Mouse (Mus musculus) kidney, postnatal 14 days (tissue): ENCODE results near the gene Tfap4.

Experiments
- DNase-seq: peaks from one replicate; pipeline ENCODE4 v3.0.0; 2022; ENCODE audit warnings: mixed read lengths

Gene Tfap4

DNA sequence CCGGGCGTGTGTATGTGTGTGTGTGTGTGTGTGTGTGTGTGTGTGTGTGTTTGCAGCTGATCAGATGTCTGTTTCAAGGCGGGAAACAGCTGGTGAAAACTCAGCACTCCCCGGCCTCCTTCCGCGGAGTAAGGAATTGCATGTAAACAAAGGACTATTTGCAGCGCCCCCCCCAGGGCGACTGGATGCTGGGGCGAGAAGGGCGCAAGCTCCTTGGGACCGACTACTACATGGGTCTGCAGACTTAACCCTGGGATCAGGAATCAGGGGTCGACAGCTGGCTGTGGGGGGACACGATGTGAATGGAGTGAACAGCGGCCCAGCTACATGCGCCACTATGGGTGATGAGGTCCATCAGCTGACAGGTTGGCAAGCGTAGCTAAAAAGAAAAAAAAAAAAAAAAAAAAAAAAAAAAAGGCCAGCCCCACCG is at the start of gene Tfap4:
Gene Tfap4, minus strand, starts transcription at position 140 of the 430 bp plus-strand sequence.
- peak; percentile 93 for DNase-seq

DNA sequence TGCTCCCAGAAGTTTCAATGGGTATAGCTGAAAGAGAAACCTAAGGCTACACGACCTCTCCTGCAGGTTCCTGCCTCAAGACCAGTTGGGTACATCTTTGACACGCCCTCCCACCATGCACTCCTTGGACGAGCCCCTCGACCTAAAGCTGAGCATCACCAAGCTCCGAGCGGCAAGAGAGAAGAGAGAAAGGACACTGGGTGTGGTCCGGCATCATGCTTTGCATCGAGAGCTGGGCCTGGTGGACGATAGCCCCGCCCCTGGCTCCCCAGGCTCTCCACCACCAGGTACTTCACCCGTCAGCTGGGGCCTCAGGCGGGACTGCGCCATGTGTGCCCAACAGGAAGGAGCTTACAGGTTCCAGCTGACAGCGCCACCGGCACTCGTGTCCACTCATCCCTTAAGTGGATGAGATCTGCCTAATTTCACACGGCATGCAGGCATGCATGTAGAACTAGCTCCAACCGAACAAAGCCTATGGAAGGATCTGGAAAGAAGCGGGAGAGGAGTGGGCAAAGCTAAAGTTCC is 48.9 kb upstream of the Tfap4 start:
- peak; percentile 57 for DNase-seq

DNA sequence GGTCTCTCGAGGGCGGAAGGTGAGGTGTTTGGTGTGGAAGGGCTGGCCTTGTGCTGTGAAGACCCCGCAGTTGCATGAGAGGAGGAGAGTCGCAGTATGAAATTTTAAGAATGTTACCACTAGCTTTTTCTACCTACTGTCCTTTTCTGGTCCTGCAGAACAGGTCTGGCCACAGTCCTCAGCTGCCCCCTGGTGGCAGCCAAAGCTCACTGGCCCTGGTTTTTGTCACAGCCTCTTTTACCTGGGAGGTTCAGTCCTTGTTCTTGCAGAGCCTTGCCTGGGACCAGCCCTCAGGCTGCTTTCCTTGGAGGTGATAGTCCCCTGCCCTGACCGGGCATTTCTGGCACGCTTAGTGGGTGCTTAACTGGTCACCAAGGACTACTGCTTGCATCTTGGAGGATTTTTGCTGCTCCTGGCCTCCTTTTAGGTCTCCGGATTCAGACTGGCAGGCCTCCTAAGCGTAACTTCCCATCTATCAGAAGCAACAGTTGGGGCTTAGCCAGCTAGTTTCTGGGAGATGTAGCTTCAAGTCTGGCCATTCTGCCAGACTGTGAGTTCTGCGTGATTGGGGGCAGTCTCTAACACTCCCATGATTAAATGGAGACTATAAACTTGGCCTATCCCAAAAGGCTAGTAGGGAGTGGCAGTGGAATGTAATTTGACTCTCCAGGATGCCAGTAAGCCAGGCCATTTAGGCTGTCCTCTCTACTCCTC is 48.3 kb upstream of the Tfap4 start:
- peak; percentile 90 for DNase-seq

DNA sequence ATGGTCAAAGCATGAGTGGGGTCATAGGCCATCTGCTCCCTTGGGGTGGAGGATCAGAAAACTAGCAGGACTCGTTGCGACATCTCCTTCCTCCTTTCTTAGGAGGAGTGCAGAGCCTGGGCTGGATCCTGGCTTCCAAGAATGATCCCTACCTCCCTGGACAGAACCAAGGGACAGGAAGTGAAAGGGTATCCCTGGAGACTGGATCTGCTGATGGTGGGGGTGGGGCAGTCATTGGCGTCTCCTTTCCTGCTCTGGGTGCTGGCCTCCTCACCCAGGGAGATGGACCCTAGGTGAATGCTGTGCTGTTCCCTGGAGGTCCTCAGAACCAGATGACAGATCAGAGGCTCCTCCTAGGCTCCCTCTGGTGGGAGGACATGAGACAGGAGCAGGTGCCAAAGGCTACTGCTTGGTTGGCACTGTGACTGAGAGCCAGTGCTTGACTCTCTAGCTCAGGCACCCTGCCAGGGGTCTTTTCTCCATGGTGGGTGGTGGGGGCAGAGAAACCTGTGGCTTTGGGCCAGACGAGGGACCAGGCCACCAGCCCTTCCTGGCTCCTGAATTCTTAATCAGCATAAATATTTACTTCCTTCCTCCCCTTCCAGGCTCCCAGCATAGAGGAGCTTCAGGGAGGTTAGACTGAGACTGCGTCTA is 46.9 kb upstream of the Tfap4 start:
- peak; percentile 82 for DNase-seq

GRCm38 (mm10) chr16:4605514-4606131 is 46.0 kb upstream of the Tfap4 start:
- peak; percentile 52 for DNase-seq

DNA sequence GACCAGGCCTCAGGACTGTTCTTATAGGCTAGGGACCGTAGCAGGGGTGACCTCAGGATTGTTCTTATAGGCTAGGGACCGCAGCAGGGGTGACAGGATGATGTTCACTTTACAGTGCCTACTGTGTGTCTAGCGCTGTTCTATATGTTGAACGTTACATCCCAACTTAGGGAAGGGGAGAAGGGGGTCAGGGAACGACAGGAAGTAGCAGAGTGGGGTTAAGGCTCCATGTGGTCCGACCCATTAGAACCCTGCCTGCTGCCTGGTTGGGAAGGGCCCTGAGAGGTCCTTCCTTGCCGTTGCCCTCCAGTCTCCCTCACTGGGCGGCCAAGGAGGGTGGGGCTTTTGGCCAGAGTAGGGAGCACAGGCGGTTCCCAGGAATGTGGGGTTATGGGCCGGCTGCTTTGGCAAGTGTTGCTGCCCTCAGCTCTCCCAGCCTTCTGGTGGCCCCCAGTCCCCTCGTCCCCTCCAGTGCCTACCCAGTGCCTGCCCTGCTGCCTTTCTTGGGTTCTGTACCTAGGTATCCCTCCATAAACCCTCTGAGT is 44.7 kb upstream of the Tfap4 start:
- peak; percentile 72 for DNase-seq

DNA sequence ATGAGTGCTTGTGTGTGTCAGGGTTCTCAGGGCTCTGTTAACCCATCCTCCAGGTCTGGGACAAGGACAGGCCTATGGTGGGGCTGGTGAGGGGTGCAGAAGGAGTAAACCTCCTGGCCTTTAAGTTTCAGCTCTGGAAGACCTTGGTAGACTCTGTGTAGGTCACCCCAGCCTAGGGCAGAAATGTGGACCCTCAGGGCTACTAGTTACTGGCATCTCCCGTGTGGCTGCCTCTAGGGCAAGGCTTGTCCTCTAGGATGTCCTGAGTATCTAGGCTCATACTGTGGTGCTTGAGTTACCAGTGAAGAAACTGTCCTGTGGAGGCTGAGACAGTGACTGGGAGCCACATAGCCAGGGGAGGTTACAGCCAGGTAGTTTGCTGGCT is 43.8 kb upstream of the Tfap4 start:
- DNase-seq = no peak

DNA sequence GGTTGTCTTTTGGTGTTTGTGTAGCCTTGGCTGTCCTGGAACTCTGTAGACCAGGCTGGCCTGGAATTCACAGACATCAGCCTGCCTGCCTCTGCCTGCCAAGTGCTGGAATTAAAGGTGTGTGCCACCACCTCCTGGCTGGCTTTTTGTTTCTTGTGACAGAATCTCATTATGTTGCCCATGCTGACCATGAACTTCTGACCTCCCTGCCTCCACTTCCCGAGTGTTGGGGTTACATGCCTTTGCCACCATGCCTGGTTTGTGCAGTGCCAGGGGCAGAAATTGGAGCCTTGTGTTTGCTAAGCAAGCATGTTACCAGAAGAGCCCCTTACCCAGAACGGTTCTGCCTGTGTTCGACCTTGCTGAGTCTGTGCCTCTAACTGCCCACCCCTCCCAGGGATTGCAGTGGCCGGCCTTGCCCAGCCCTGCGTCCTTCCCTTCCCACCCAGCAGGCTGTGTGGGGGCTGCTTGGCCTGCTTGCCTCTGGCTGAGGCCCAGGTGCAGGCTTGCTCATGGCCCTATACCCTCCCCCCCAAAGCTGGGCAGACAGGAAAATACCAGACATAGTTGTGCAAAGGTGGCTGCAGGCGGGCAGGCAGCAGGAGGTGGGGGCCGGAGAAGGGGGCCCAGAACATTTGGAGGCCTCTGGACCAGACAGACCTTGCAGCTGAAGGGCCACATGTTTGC is 43.3 kb upstream of the Tfap4 start:
- DNase-seq = peak; percentile 91

DNA sequence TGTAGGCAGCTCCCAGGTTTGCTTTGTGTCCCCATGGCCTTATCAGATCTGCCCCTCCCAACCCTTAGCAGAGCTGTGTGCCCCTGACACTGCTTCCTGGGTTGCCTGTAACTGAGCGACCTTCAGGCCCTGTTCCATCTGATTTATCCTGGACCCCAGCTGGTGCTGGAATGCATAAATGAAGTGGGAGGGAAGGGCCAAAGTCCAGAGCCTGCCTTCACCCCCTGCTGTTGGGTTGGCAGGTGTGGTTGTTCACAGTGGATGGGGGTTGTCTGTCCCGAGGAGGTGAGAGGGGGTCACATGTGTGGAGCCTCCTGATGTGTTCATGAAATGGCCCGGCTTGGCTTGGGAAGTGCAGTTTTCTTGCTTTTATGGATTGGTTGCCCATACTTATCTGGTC is 42.5 kb upstream of the Tfap4 start:
- peak; percentile 91 for DNase-seq

- DNase-seq = peak; percentile 84
These were observed 41.2 kb upstream of the Tfap4 start for GRCm38 (mm10) chr16:4600701-4601310.

DNA sequence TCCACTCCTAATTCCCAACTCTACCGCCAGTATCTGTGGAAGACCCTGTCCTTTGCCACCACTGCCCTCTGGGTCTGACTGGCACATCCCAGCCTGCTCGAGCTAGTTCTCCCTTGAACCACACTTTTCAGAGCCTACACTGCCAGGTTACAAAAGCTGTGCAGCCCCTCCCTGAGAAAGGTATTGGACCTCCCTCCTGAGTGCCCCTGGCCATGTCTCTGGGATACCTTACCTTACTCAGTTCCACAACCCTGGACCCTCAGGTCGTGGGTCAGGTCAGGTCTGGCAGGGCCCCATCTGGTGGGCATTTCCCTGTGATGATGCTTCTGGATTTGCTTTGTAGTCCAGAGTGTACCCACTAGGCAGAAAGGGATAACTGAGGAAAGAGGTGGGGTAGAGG is 40.0 kb upstream of the Tfap4 start:
- DNase-seq = no peak

GRCm38 (mm10) chr16:4598891-4599543 is 39.4 kb upstream of the Tfap4 start:
- no peak for DNase-seq

DNA sequence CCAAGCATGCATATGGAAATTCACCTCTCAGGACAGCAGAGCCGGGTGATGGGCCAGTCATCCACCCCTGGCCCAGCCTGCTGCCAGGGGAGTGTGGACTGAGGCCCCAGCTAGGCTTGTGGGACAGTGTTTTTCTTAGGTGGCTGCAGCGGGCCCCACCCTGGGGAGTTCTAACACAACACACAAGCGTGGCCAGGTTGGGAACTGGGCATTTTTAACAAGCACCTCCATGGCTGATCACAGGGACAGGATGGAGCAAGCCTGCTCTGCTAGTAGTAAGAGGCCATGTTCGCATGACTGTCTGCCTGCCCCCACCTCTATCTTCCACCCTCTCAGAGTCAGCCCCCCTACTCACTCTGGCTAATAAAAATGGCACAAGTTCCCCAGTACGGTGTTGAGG is 38.4 kb upstream of the Tfap4 start:
- DNase-seq = no peak

DNA sequence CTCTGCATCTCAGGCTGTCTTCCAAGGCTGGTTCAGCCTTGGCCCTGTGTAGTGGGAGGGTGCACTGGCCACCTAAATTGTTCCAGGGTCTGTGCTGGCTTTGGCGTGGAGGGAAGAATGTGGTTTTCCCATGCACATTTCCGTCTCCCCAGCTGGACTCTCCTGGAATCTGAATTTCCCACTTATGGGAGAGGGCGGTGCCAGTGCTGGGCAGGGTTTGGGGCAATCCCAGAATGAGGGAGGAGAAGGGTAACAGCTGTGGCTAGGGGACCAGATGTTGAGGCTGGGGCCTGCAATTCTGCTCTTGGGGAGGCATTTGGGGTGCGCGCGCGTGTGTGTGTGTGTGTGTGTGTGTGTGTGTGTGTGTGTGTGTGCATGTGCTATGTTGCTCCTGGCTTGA is 37.6 kb upstream of the Tfap4 start:
- DNase-seq = no peak

DNA sequence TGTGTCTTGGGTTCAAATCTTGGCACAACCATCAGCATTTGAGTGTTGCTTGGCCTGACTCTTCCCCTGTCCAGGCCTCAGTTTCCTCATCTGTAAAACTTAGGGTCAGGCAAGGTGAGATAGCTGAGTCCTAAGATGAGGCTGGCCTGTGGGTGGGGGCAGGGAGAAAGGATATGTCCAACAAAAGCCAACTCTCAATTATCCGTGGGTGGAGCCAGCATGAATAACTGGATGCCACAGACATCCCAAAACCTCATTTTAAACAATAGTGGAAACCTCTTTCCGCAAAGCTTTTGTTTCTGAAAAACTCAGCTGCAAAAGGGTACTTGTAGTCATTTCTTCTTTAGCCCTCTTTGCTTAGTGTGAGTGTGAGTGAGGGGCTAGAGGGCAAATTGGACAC is 37.2 kb upstream of the Tfap4 start:
- no peak for DNase-seq

DNA sequence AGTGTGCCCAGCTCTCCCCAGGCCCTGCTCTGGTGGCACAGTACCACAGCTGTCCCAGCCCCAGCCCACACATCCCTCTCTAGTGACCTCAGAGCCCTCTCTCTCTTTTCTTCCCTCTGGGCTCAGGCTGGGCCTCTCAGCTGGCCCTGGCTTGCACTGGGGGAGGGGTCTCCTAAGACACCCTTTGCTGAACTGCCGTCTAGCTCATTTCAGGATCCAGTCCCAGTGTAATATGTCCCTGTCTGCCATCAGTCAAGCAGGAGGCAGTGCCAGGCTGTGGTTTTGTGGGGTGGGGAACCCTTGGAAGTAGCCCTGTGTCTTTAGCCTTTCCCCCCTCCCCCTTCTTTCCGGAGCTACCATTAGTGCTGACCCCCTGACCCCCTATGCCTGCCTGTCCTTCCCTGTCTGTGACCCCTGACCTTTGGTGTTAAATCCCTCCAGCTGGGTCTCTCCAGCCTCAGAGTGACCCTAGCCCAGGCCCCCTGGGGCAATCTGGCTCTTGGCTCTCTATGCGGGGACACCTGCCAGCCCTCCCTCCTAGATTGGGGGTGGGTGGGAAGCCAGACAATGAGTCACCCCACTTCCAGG is 36.6 kb upstream of the Tfap4 start:
- DNase-seq = no peak

- peak; percentile 89 for DNase-seq
These were observed 35.9 kb upstream of the Tfap4 start for GRCm38 (mm10) chr16:4595527-4595963.

DNA sequence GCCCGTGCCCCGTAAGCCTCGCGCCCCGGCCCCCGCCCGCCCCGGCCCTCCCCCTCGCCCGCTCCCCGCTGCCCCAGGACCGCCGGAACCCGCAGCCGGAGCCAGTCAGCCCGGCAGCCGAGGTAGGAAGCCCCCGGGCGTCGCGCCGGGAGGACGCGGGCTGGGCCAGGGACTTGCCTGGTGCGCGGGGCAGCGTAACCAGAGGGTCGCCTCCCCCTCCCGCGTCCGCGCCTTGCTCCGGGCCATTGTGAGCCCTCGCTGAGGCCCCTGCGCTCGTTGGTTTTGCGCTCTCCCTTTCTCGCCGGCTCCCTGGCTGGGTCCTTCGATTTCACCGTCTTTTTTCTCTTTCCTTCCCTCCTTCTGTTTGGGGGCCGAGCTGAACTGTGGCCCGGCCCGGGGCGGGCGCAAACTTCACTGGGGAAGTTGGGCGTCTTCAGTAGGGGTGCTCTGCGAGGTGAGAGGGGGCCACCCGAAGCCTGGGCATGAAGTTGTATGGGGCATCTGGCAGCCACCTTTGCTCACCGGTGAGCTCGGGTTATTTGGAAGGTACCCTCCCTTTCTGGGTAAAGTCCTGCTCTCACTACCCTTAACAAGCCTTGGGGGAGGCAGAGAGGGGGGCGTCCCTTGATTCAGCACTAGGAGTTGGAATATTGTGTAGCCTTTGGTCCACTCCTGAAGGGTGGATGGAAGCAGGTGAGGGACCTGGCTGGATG is 35.3 kb upstream of the Tfap4 start:
- no peak for DNase-seq

GRCm38 (mm10) chr16:4593971-4594813 is 34.5 kb upstream of the Tfap4 start, which contains the start of gene Glis2:
Glis2 (plus strand) TSS chr16:4594713.
- DNase-seq = peak; percentile 89
